Mouse (Mus musculus) testis, adult 2 months (tissue): Measurements from ENCODE around the gene Mmadhc. TPM values are rescaled to one million over a fixed set of nuclear protein-coding genes. Genes with fewer than 3 reads are reported as not detected.

Experiments used
- H3K27ac ChIP-seq: fragments of 200-500 bp; 2 replicates; pipeline ENCODE4 v1.5.1; 2012; ENCODE audit warnings: low read depth, low read length; ENCODE audit not compliant: control insufficient read depth, insufficient read depth
- H3K27me3 ChIP-seq: fragments of 200-500 bp; 2 replicates; pipeline ENCODE4 v1.6.1; 2012; ENCODE audit warnings: mild to moderate bottlenecking, low read length, moderate library complexity; ENCODE audit not compliant: control insufficient read depth, insufficient read depth
- H3K36me3 ChIP-seq: fragments of 200-500 bp; 2 replicates; pipeline ENCODE4 v1.6.1; 2012; ENCODE audit warnings: mild to moderate bottlenecking, low read length; ENCODE audit not compliant: control insufficient read depth, insufficient read depth
- H3K4me1 ChIP-seq: fragments of 200-500 bp; 2 replicates; pipeline ENCODE4 v1.6.1; 2012; ENCODE audit warnings: low read length; ENCODE audit not compliant: control insufficient read depth, insufficient read depth
- H3K4me3 ChIP-seq: fragments of 200-500 bp; 2 replicates; pipeline ENCODE4 v1.5.1; 2012; ENCODE audit warnings: low read depth, mild to moderate bottlenecking, low read length, moderate library complexity, mixed read lengths; ENCODE audit not compliant: control insufficient read depth
- CTCF ChIP-seq: fragments of 200-500 bp; IDR thresholded peaks from 2 replicates; pipeline ENCODE4 v1.5.1; 2012; ENCODE audit warnings: low read depth, mild to moderate bottlenecking, inconsistent platforms, low read length, moderate library complexity; ENCODE audit not compliant: control insufficient read depth, insufficient read depth, insufficient replicate concordance
- POLR2A ChIP-seq: fragments of 200-500 bp; IDR thresholded peaks from 2 replicates; pipeline ENCODE4 v1.6.1; 2012; ENCODE audit warnings: low read depth, mild to moderate bottlenecking, inconsistent platforms, low read length, moderate library complexity; ENCODE audit not compliant: control insufficient read depth
- polyA plus RNA-seq: library from polyadenylated mRNA; depleted of rRNA; stranded (reverse); fragments of >200 nt; gene quantifications from 2 replicates; pipeline ENCODE4 v1.2.3, GENCODE M21; 2012

The Mmadhc gene
- polyA plus RNA-seq, 1 experiment: 179 TPM

DNA sequence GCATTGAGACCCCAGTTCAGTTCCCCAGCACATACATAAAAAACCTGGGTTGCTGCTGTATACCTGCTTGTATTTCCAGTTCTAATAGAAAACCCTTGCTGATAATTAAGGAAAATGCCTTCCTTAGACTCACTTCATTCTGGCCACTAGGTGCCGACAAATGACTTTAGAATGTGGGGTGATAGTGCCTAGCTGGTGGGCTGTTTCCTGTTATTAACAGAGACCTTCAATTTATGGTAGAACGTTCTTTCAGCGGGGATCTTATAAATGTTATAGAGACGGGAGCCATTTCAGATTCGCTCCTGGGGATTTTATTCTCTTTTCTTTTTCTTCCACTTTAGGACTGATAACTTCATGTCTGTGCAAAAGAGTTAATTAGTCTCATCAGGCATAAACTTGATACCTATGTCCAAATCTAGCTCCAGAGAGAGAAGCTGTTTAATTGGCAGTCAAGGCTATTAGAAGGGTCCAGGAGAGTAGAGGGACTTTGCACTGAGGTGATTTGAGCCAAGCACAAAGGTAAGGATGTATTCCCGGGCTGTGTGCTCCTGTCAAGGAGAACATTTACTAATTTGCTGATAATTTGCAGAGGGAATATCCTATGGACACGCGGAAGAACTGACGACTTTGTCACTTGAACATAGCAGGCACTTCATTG lies 10.2 kb upstream of the Mmadhc start:
- H3K4me3 ChIP-seq: no peak overlapping the region
- no peaks in the 10 kb centered on the region for H3K27me3 ChIP-seq
- TF ChIP-seq POLR2A (no peak), CTCF (peak; percentile 17; the same call in 1 of the 2 replicates)
- H3K4me1 ChIP-seq: no peaks in the 10 kb centered on the region
- no peaks in the 10 kb centered on the region for H3K36me3 ChIP-seq
- H3K27ac ChIP-seq: no peak overlapping the region

- Histone ChIP-seq H3K4me1 (no peaks in the 10 kb centered on the region), H3K27ac (no peak overlapping the region)
- TF ChIP-seq CTCF (no peak), POLR2A (no peak)
Observed at GRCm38 (mm10) chr2:50304824-50305577, 8.4 kb upstream of the Mmadhc start.

DNA sequence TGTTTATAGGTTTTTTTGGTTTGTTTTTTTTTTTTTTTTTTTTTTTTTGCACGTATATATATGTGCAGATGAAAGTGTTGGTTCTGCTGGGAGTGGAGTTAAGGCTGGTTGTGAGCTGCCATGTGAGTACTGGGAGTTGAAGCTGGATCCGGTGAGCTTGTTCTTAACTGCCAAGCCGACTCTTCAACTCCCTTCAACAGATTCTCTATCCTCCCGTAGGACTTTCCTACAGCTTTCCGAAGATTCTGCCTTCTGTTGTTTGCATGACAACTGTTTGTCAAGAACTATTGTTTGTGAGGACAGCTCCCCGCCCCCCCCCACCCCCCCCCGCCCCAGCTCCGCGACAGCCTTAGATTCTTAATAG lies 368 bp upstream of the Mmadhc start:
- TF ChIP-seq POLR2A: no peak
- no peak for TF ChIP-seq CTCF
- H3K27ac ChIP-seq: no peak overlapping the region
- no peaks in the 10 kb centered on the region for H3K27me3 ChIP-seq

More at GRCm38 (mm10) chr2:50304824-50305577, 8.4 kb upstream of the Mmadhc start:
- Histone ChIP-seq H3K36me3 (no peaks in the 10 kb centered on the region), H3K27me3 (no peaks in the 10 kb centered on the region), H3K4me3 (no peak overlapping the region)

DNA sequence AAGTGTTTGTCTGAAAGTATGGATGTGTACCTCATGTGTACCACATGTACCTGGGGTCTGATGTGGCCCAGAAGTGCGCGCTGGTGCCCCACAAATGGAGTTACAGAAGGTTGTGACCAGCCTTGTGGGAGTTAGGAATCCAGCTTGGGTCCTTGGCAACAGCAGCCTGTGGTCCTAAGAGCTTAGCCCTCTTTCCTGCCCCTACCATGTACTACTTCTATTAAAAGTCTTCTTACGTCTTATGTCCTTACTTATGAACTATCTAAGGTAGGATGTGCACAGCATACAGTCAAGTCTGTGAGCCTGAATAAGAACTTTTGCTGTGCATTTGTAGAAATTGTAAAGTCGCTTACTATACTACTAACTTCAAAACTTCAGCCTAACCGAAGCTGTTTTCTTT lies 1.0 kb downstream of the Mmadhc start:
- Histone ChIP-seq H3K27ac (peak overlapping the region; percentile 29; the same call in 1 of the 2 replicates), H3K4me3 (peak overlapping the region; percentile 86), H3K27me3 (no peaks in the 10 kb centered on the region), H3K4me1 (peaks cover 3% of the 10 kb centered on the region), H3K36me3 (peaks cover 2% of the 10 kb centered on the region; the same call in 1 of the 2 replicates)
- no peak for TF ChIP-seq POLR2A
- no peak for TF ChIP-seq CTCF

More for the DNA sequence above, 368 bp upstream of the Mmadhc start:
- Histone ChIP-seq H3K4me1 (peaks cover 3% of the 10 kb centered on the region), H3K4me3 (peak overlapping the region; percentile 83), H3K36me3 (no peaks in the 10 kb centered on the region)

DNA sequence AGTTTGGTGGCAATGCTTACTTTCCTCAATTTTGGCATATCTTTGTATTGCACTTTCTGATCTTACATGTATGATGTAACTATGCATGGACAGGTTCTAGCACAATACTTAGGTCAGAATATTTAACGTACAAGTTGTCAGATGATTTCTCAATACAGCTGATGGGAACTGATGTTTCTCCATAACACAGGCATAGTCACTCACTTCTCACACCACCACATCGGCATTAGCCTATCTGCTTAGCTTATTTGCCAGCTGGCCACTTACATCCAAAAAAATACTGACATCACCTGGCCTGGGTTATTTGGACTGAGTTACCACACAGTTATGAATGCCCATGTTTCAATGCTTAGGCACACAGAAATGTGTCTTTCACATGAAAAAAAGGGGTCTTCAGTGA lies 2.5 kb downstream of the Mmadhc start:
- H3K36me3 ChIP-seq: peaks cover 2% of the 10 kb centered on the region; the same call in 1 of the 2 replicates
- TF ChIP-seq POLR2A (no peak), CTCF (no peak)
- H3K27ac ChIP-seq: no peak overlapping the region
- no peaks in the 10 kb centered on the region for H3K27me3 ChIP-seq
- H3K4me1 ChIP-seq: peaks cover 3% of the 10 kb centered on the region
- H3K4me3 ChIP-seq: no peak overlapping the region; the same call in 1 of the 2 replicates

- Histone ChIP-seq H3K27ac (no peak overlapping the region), H3K4me3 (no peak overlapping the region), H3K4me1 (peaks cover 3% of the 10 kb centered on the region), H3K36me3 (peaks cover 2% of the 10 kb centered on the region; the same call in 1 of the 2 replicates), H3K27me3 (no peaks in the 10 kb centered on the region)
- TF ChIP-seq CTCF (no peak), POLR2A (no peak)
Observed at GRCm38 (mm10) chr2:50293572-50293971, 3.0 kb downstream of the Mmadhc start.

DNA sequence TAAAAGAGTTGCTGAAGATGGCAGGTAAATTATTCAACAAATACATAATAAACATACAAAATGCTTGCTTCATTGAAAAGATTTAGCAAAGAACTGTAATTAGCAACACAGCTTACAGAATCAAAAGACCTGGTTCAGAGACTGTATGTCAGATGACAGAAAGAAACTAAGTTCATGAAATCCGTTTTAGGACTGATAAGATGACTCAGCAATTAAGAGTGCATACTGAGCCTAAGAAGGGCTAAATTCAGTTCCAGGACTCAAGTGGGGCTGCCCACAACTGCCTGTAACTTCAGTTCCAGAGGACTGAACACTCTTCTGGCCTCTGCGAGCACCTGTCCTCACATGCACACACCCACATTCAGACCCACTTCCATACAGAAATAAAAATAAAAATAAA lies 4.7 kb downstream of the Mmadhc start:
- H3K27me3 ChIP-seq: no peaks in the 10 kb centered on the region
- no peak overlapping the region for H3K4me3 ChIP-seq
- H3K27ac ChIP-seq: no peak overlapping the region
- TF ChIP-seq POLR2A (no peak), CTCF (no peak)
- peaks cover 2% of the 10 kb centered on the region; the same call in 1 of the 2 replicates for H3K36me3 ChIP-seq
- H3K4me1 ChIP-seq: peaks cover 3% of the 10 kb centered on the region
